Mouse (Mus musculus) right cerebral cortex, postnatal 10 days (tissue): ENCODE results near the gene Slc28a2.
"Not testable (repeated sequence)": the region's sequence is repeated elsewhere in the genome, so short reads cannot be mapped to it uniquely, and the experiment has no call there.

Experiments
- DNase-seq, 2 experiments: peaks; one replicate each; pipeline ENCODE4 v3.0.0; 2021; ENCODE audit warnings: low spot score in 2 of 2

Gene Slc28a2

GRCm38 (mm10) chr2:122426200-122426599, at the start of gene Slc28a2:
TSS of gene Slc28a2 (plus strand) at chr2:122426477.
- not testable (repeated sequence) for DNase-seq

GRCm38 (mm10) chr2:122377215-122377674, 49.0 kb upstream of the Slc28a2 start:
- DNase-seq: peak; percentile 97 to 98

- DNase-seq: peak; percentile 81 to 82
Observed at GRCm38 (mm10) chr2:122377751-122378246, 48.5 kb upstream of the Slc28a2 start.

- DNase-seq: peak; percentile 66 to 71
Observed at GRCm38 (mm10) chr2:122378421-122379291, 47.6 kb upstream of the Slc28a2 start.

GRCm38 (mm10) chr2:122379292-122379650, 47.0 kb upstream of the Slc28a2 start:
- no peak for DNase-seq

- peak; percentile 68 to 78 for DNase-seq
Observed at GRCm38 (mm10) chr2:122380768-122381311, 45.4 kb upstream of the Slc28a2 start.

- no peak for DNase-seq
Observed at GRCm38 (mm10) chr2:122381329-122382103, 44.8 kb upstream of the Slc28a2 start.

- DNase-seq: no peak
Observed at GRCm38 (mm10) chr2:122382121-122382520, 44.2 kb upstream of the Slc28a2 start.

- DNase-seq: no peak
Observed at GRCm38 (mm10) chr2:122385095-122385494, 41.2 kb upstream of the Slc28a2 start.

- DNase-seq: not testable (repeated sequence)
Observed at GRCm38 (mm10) chr2:122387135-122387534, 39.1 kb upstream of the Slc28a2 start.

- no peak for DNase-seq
Observed at GRCm38 (mm10) chr2:122396150-122396549, 30.1 kb upstream of the Slc28a2 start.

- no peak for DNase-seq
Observed at GRCm38 (mm10) chr2:122407607-122408006, 18.7 kb upstream of the Slc28a2 start.

- DNase-seq: no peak
Observed at GRCm38 (mm10) chr2:122408928-122409327, 17.3 kb upstream of the Slc28a2 start.

- DNase-seq: not testable (repeated sequence)
Observed at GRCm38 (mm10) chr2:122426645-122427044, 368 bp downstream of the Slc28a2 start.

GRCm38 (mm10) chr2:122438706-122439482, 12.6 kb downstream of the Slc28a2 start:
- DNase-seq: not testable (repeated sequence)

GRCm38 (mm10) chr2:122440521-122440920, 14.2 kb downstream of the Slc28a2 start:
- not testable (repeated sequence) for DNase-seq

- DNase-seq: no peak
Observed at GRCm38 (mm10) chr2:122441000-122441933, 15.0 kb downstream of the Slc28a2 start.

- DNase-seq: no peak
Observed at GRCm38 (mm10) chr2:122450351-122450750, 24.1 kb downstream of the Slc28a2 start.

GRCm38 (mm10) chr2:122452426-122452825, 26.1 kb downstream of the Slc28a2 start:
- DNase-seq: no peak

- peak; percentile 18 to 28 for DNase-seq
Observed at GRCm38 (mm10) chr2:122466901-122467300, 40.6 kb downstream of the Slc28a2 start.
